In genomic region chr19:41071500-41071899, GRCm38 (mm10) we compare ENCODE assay signal across 9 mouse cellular contexts. TPM values are rescaled to one million over a fixed set of nuclear protein-coding genes. Genes with fewer than 3 reads are reported as not detected.
DNase-seq lines count a peak whose midpoint lies in the region; ATAC-seq and TF ChIP-seq lines count a peak whose summit lies in the region.
"Had no signal": no experiment of that assay in that cellular context is flagged by ENCODE, and none has a peak within 500 bp of the region (broad histone marks: within the 10 kb centered on the region; RNA-seq: fewer than 3 reads in every experiment).

No protein-coding gene starts in this region.

- 5% methylated on average over 8 of the region's 8 CpGs for WGBS in liver, embryonic 14.5 days (ENCODE audit: insufficient replicate concordance)

- no peaks in the 10 kb centered on the region for H3K9me3 ChIP-seq in liver, embryonic 14.5 days (ENCODE audit: control insufficient read depth, low read length)
- H3K9me3 ChIP-seq: limb, embryonic 12.5 days had no signal

- no peak overlapping the region for H3K4me3 ChIP-seq in C2C12 (ENCODE audit: insufficient read depth, poor library complexity, severe bottlenecking)
- no peak overlapping the region for H3K4me3 ChIP-seq in cortical plate, adult 2 months (ENCODE audit: insufficient read depth, low read length)
- no peak overlapping the region for H3K4me3 ChIP-seq in liver, embryonic 14.5 days (ENCODE audit: insufficient read depth in 1 of 2, low read depth in 2 of 2, low read length in 2 of 2)
- H3K4me3 ChIP-seq: limb, embryonic 12.5 days had no signal

- H3K27ac ChIP-seq in cortical plate, adult 2 months (ENCODE audit: insufficient read depth, low read length) = no peak overlapping the region
- no peak overlapping the region for H3K27ac ChIP-seq in liver, embryonic 14.5 days
- H3K27ac ChIP-seq: limb, embryonic 12.5 days had no signal

- no peak overlapping the region for H3K4me2 ChIP-seq in liver, embryonic 14.5 days (ENCODE audit: low read depth)
- H3K4me2 ChIP-seq: limb, embryonic 12.5 days had no signal

- peak; percentile 92 for DNase-seq in gastrocnemius, postnatal 10 days
- DNase-seq in kidney, postnatal 14 days = peak; percentile 85
- peak; percentile 70 to 82 (median 77) for DNase-seq in liver, embryonic 14.5 days (ENCODE audit: low read depth in 3 of 3, low spot score in 3 of 3)
- peak; percentile 85 for DNase-seq in ovary, postnatal 36 days (ENCODE audit: low spot score)
- peak; percentile 91 for DNase-seq in thymus, postnatal 14 days

- peak; percentile 97 for TF ChIP-seq CTCF in C2C12 (IDR thresholded peaks at IDR 0.05; ENCODE audit: control insufficient read depth, insufficient read depth, insufficient read length)
- peak; percentile 100 for TF ChIP-seq CTCF in cortical plate, adult 2 months (IDR thresholded peaks at IDR 0.05; ENCODE audit: extremely low read depth, insufficient read depth, low read length)
- peak; percentile 99 for TF ChIP-seq CTCF in liver, embryonic 14.5 days (IDR thresholded peaks at IDR 0.05; ENCODE audit: low read depth)

- no peak for TF ChIP-seq POLR2A in cortical plate, adult 2 months (IDR thresholded peaks at IDR 0.05; ENCODE audit: extremely low read depth, insufficient read depth, low read length)

- no peaks in the 10 kb centered on the region for H3K4me1 ChIP-seq in cortical plate, adult 2 months (ENCODE audit: control insufficient read depth, insufficient read depth, low read length)
- H3K4me1 ChIP-seq in liver, embryonic 14.5 days (replicated peaks; ENCODE audit: control insufficient read depth in 2 of 2, insufficient read depth in 2 of 2, low read length in 1 of 2) = no peaks in the 10 kb centered on the region
- H3K4me1 ChIP-seq: limb, embryonic 12.5 days had no signal

- H3K9ac ChIP-seq in liver, embryonic 14.5 days (replicated peaks) = no peak overlapping the region
- H3K9ac ChIP-seq: limb, embryonic 12.5 days had no signal

- H3ac ChIP-seq in C2C12 (ENCODE audit: control insufficient read depth, insufficient read length, low read depth) = no peak overlapping the region

- H3K79me3 ChIP-seq in C2C12 (ENCODE audit: low read depth) = no peaks in the 10 kb centered on the region

- peaks cover 44% of the 10 kb centered on the region for H3K27me3 ChIP-seq in C2C12 (ENCODE audit: control insufficient read depth, insufficient read depth, insufficient read length)
- no peaks in the 10 kb centered on the region for H3K27me3 ChIP-seq in liver, embryonic 14.5 days (ENCODE audit: control insufficient read depth, insufficient read depth, low read length)

- TF ChIP-seq EP300 in liver, embryonic 14.5 days (IDR thresholded peaks at IDR 0.05; ENCODE audit: low read depth) = no peak

- H3K79me2 ChIP-seq in C2C12 (ENCODE audit: control insufficient read depth, insufficient read depth) = no peaks in the 10 kb centered on the region

- peak; percentile 92 for ATAC-seq in activated CD4-positive, CD25-positive, alpha-beta regulatory T cell, adult 4 months
- ATAC-seq in liver, embryonic 14.5 days (ENCODE audit: insufficient read depth) = no peak

- no peaks in the 10 kb centered on the region for H3K36me3 ChIP-seq in C2C12 (ENCODE audit: control insufficient read depth, insufficient read depth)
- no peaks in the 10 kb centered on the region for H3K36me3 ChIP-seq in liver, embryonic 14.5 days (replicated peaks; ENCODE audit: control insufficient read depth, insufficient read depth, low read depth)
- H3K36me3 ChIP-seq: limb, embryonic 12.5 days had no signal

TF ChIP-seq in C2C12, 6 proteins besides CTCF, POLR2A, EP300 and RAD21:
- no peak for TF ChIP-seq MYOG (IDR thresholded peaks at IDR 0.05; ENCODE audit: control insufficient read depth, extremely low read depth, insufficient read length)
- TF ChIP-seq CEBPB (IDR thresholded peaks at IDR 0.05; ENCODE audit: low read depth) = no peak
- TF ChIP-seq MYOD1 (IDR thresholded peaks at IDR 0.05; ENCODE audit: control insufficient read depth, insufficient read length, low read depth) = no peak
- TF ChIP-seq FOSL1 (IDR thresholded peaks at IDR 0.05; ENCODE audit: insufficient read depth, low read length, poor library complexity, severe bottlenecking) = no peak
- no peak for TF ChIP-seq USF1 (IDR thresholded peaks at IDR 0.05; ENCODE audit: low read depth)
- no peak for TF ChIP-seq MAX (IDR thresholded peaks at IDR 0.05)

RNA-seq across cellular contexts. Expression of gene Opalin, which starts 5.4 kb away (rescaled TPM):
- polyA plus RNA-seq in C2C12 (2012; fragmentation: generic; extraction: Trizol) = not detected
- under 1 TPM in 1 of 2 experiments, not detected in 1; 0.30 TPM for polyA plus RNA-seq in activated CD4-positive, CD25-positive, alpha-beta regulatory T cell, adult 4 months (2017; shearing (Covaris generic))
- polyA plus RNA-seq in cortical plate, adult 2 months (2012; rRNA removed) = 43.6 and 53.9 TPM in 2 replicates
- not detected for total RNA-seq in gastrocnemius, postnatal 10 days (2021)
- polyA plus RNA-seq in liver, embryonic 14.5 days (2012; rRNA removed) = not detected in 2 replicates
- not detected in 2 replicates for polyA plus RNA-seq in liver, embryonic 14.5 days (2014; fragmentation: Nextera tagmentation; extraction: Ambion mirVana)
- polyA plus RNA-seq: limb, embryonic 12.5 days had no signal

RNA-seq across cellular contexts. Expression of gene Dntt, which starts 42.4 kb away (rescaled TPM):
- polyA plus RNA-seq in C2C12 (2012; fragmentation: generic; extraction: Trizol) = not detected
- polyA plus RNA-seq in activated CD4-positive, CD25-positive, alpha-beta regulatory T cell, adult 4 months (2017; shearing (Covaris generic)) = under 1 TPM in 1 of 2 experiments, not detected in 1; 0.80 TPM
- polyA plus RNA-seq in cortical plate, adult 2 months (2012; rRNA removed) = not detected in 2 replicates
- under 1 TPM in 1 of 2 experiments, not detected in 1; 0.38 TPM for total RNA-seq in gastrocnemius, postnatal 10 days (2021)
- 0.03 TPM in 1 of 2 replicates, not detected in the other for polyA plus RNA-seq in liver, embryonic 14.5 days (2012; rRNA removed)
- 0.09 TPM in 1 of 2 replicates, not detected in the other for polyA plus RNA-seq in liver, embryonic 14.5 days (2014; fragmentation: Nextera tagmentation; extraction: Ambion mirVana)
- polyA plus RNA-seq: limb, embryonic 12.5 days had no signal

Comparison
In these comparisons a context has a peak if more than half of its experiments do, and no peak if none do; other contexts are left out.
1. RNA of gene Opalin, which starts 5.4 kb away (polyA plus RNA-seq): 43.6 to 53.9 TPM in cortical plate, adult 2 months; 0.30 TPM in activated CD4-positive, CD25-positive, alpha-beta regulatory T cell, adult 4 months, not detected in C2C12 (single experiment) and not detected in liver, embryonic 14.5 days; every median in the first group is over 10 times any median in the second.
2. Peak in every context shown above with its lines, with median percentiles within 50 percentile points of each other: CTCF ChIP-seq and DNase-seq.